Mouse (Mus musculus) neural tube, embryonic 14.5 days (tissue): ENCODE measurements around the gene Rac2. TPM values are rescaled to one million over a fixed set of nuclear protein-coding genes. Genes with fewer than 3 reads are reported as not detected.

ENCODE experiments used
- ATAC-seq: fragments of 200-750 bp; cut with Nextera tagmentation; 2 replicates; pipeline ENCODE4 v1.8.0; 2017; ENCODE audit warnings: low read depth, mild to moderate bottlenecking, moderate TSS enrichment, moderate library complexity
- H3K27ac ChIP-seq: fragments of 300-500 bp; sonication (generic); 2 replicates; pipeline ENCODE4 v1.5.1; 2014; ENCODE audit warnings: low read depth, mild to moderate bottlenecking, control low read depth, low read length, moderate library complexity, mixed read lengths
- H3K27me3 ChIP-seq: fragments of 300-500 bp; sonication (generic); 2 replicates; pipeline ENCODE4 v1.6.1; 2014; ENCODE audit warnings: low read length; ENCODE audit not compliant: control insufficient read depth, insufficient read depth
- H3K36me3 ChIP-seq: fragments of 300-500 bp; sonication (generic); 2 replicates; pipeline ENCODE4 v1.6.1; 2014; ENCODE audit warnings: low read length, mixed read lengths; ENCODE audit not compliant: control insufficient read depth, insufficient read depth
- H3K4me1 ChIP-seq: fragments of 300-500 bp; sonication (generic); 2 replicates; pipeline ENCODE4 v1.6.1; 2014; ENCODE audit warnings: low read length; ENCODE audit not compliant: control insufficient read depth, insufficient read depth
- H3K4me2 ChIP-seq: fragments of 300-500 bp; sonication (generic); 2 replicates; pipeline ENCODE4 v1.6.1; 2014; ENCODE audit warnings: mild to moderate bottlenecking, low read depth, low read length, control low read depth
- H3K4me3 ChIP-seq: fragments of 300-500 bp; sonication (generic); 2 replicates; pipeline ENCODE4 v1.5.1; 2014; ENCODE audit warnings: low read depth, low read length, control low read depth, mixed read lengths
- H3K9ac ChIP-seq: fragments of 300-500 bp; sonication (generic); replicated peaks from 2 replicates; pipeline ENCODE4 v1.6.1; 2014; ENCODE audit warnings: low read depth, mild to moderate bottlenecking, control low read depth, low read length, mixed read lengths
- H3K9me3 ChIP-seq: fragments of 300-500 bp; sonication (generic); 2 replicates; pipeline ENCODE4 v1.6.1; 2016; ENCODE audit warnings: low read length; ENCODE audit not compliant: control insufficient read depth
- WGBS: fragments of 180-500 bp; shearing (Covaris S2); extraction: QIAGEN DNeasy Blood & Tissue Kit; methylation state at CpG from one replicate; pipeline ENCODE4 v1.1.7; 2014; 5-methylcytosine and 5-hydroxymethylcytosine counted together
- polyA plus RNA-seq: library from polyadenylated mRNA; unstranded; fragments of >200 nt; fragmentation: Nextera tagmentation; extraction: Ambion mirVana; gene quantifications from 2 replicates; pipeline ENCODE4 v1.2.1, GENCODE M21; 2014

The Rac2 gene
- polyA plus RNA-seq, 1 experiment from 2014 or later = 6.9 TPM

- Histone ChIP-seq H3K27me3 (no peaks in the 10 kb centered on the region), H3K4me3 (no peak overlapping the region), H3K27ac (no peak overlapping the region), H3K4me1 (no peaks in the 10 kb centered on the region), H3K9ac (0 out of 2 replicates have a peak overlapping the region, but pooled peaks have one; percentile 4), H3K4me2 (no peak overlapping the region), H3K9me3 (no peaks in the 10 kb centered on the region), H3K36me3 (no peaks in the 10 kb centered on the region)
- no peak for ATAC-seq
- WGBS = 54% methylated on average over 8 of the region's 8 CpGs
These were observed 62.4 kb downstream of the Rac2 start for GRCm38 (mm10) chr15:78510121-78510576.

- H3K9ac ChIP-seq = no peak overlapping the region
These were observed 63.2 kb downstream of the Rac2 start for GRCm38 (mm10) chr15:78509297-78509899.

More at GRCm38 (mm10) chr15:78509297-78509899, 63.2 kb downstream of the Rac2 start:
- Histone ChIP-seq H3K36me3 (no peaks in the 10 kb centered on the region), H3K27me3 (no peaks in the 10 kb centered on the region), H3K4me2 (no peak overlapping the region), H3K4me1 (no peaks in the 10 kb centered on the region), H3K27ac (no peak overlapping the region), H3K4me3 (no peak overlapping the region), H3K9me3 (no peaks in the 10 kb centered on the region)
- WGBS = 43% methylated on average over 12 of the region's 12 CpGs
- no peak for ATAC-seq

Other genes with a start within 250 kb of the Rac2 start
- 0.53 and 0.56 TPM in 2 replicates for gene Csf2rb, start 247.0 kb downstream of the Rac2 start, polyA plus RNA-seq
- gene Tex33, start 176.9 kb downstream of the Rac2 start, polyA plus RNA-seq = not detected in 2 replicates
- 16.0 and 20.3 TPM in 2 replicates for gene Tst, start 166.9 kb downstream of the Rac2 start, polyA plus RNA-seq
- gene Mpst, start 166.4 kb downstream of the Rac2 start, polyA plus RNA-seq = 3.7 and 4.2 TPM in 2 replicates
- 141 and 157 TPM in 2 replicates for gene Kctd17, start 144.2 kb downstream of the Rac2 start, polyA plus RNA-seq
- gene Tmprss6, start 104.1 kb downstream of the Rac2 start, polyA plus RNA-seq = 0.78 TPM in 1 of 2 replicates, not detected in the other
- 0.11 and 0.24 TPM in 2 replicates for gene Il2rb, start 77.5 kb downstream of the Rac2 start, polyA plus RNA-seq
- 6.0 and 8.5 TPM in 2 replicates for gene C1qtnf6, start 41.4 kb downstream of the Rac2 start, polyA plus RNA-seq
- 0.14 and 0.67 TPM in 2 replicates for gene Sstr3, start 28.1 kb downstream of the Rac2 start, polyA plus RNA-seq
- 2.0 and 3.7 TPM in 2 replicates for gene Cyth4, start 24.3 kb upstream of the Rac2 start, polyA plus RNA-seq
- 4.1 and 6.8 TPM in 2 replicates for gene Elfn2, start 146.0 kb upstream of the Rac2 start, polyA plus RNA-seq
- 6.9 and 10.2 TPM in 2 replicates for gene Mfng, start 200.7 kb upstream of the Rac2 start, polyA plus RNA-seq
- 1.8 and 2.2 TPM in 2 replicates for gene Card10, start 230.3 kb upstream of the Rac2 start, polyA plus RNA-seq